Mouse (Mus musculus): Measurements from ENCODE around the gene Dnah2. TPM values are rescaled to one million over a fixed set of nuclear protein-coding genes. Genes with fewer than 3 reads are reported as not detected.

Gene Dnah2
- total and polyA plus RNA-seq, 3 experiments: under 0.01 to 0.03 TPM; not detected in 1

- in situ Hi-C loops (cut with MboI; ENCODE audit: low pct_ligation_motif_present, low pct_unique_long_range_greater_than_20kb, low sequenced_read_pairs): no loop called here
- peak; percentile 31 for DNase-seq (ENCODE audit: extremely low read depth)
- Histone ChIP-seq H3K9ac (ENCODE audit: insufficient read depth, low read depth) (no peak overlapping the region), H3K27ac (ENCODE audit: insufficient read depth, low read depth) (no peak overlapping the region), H3K27me3 (replicated peaks) (peaks cover 74% of the 10 kb centered on the region), H3K79me2 (replicated peaks; ENCODE audit: control insufficient read depth, extremely low read depth, insufficient read depth, poor library complexity, severe bottlenecking) (no peaks in the 10 kb centered on the region), H3K4me3 (replicated peaks in 1 of 3; ENCODE audit: low read depth in 2 of 3, low read length in 2 of 3, poor library complexity in 1 of 3) (no peak overlapping the region), H3K36me3 (replicated peaks in 1 of 2; ENCODE audit: control insufficient read depth in 1 of 2, insufficient read depth in 1 of 2, low read length in 1 of 2) (no peaks in the 10 kb centered on the region), H3K4me2 (ENCODE audit: insufficient read depth, low read depth, poor library complexity, severe bottlenecking) (no peak overlapping the region), H3K9me3 (replicated peaks; ENCODE audit: low read length) (peaks cover 2% of the 10 kb centered on the region), H3K4me1 (ENCODE audit: control insufficient read depth in 1 of 2, insufficient read depth in 2 of 2) (peaks cover 6 to 8% of the 10 kb centered on the region in 2 experiments)
- TF ChIP-seq JUN (IDR thresholded peaks at IDR 0.05; ENCODE audit: insufficient read depth, low read depth, low read length) (peak; percentile 24; the same call in 1 of the 2 replicates), EP300 (IDR thresholded peaks at IDR 0.05; ENCODE audit: low read length) (peak; percentile 57), GABPA (IDR thresholded peaks at IDR 0.05; ENCODE audit: insufficient replicate concordance, low read depth, low read length) (no peak), MAX (IDR thresholded peaks at IDR 0.05; ENCODE audit: low read length) (0 out of 2 replicates have a peak, but pooled peaks have one; percentile 29), MAZ (IDR thresholded peaks at IDR 0.05; ENCODE audit: low read depth, low read length) (0 out of 2 replicates have a peak, but pooled peaks have one; percentile 35), IRF4 (IDR thresholded peaks at IDR 0.05; ENCODE audit: low read depth, low read length) (peak; percentile 71), HCFC1 (IDR thresholded peaks at IDR 0.05; ENCODE audit: low read depth, low read length) (no peak), MXI1 (IDR thresholded peaks at IDR 0.05; ENCODE audit: low read depth, low read length) (0 out of 2 replicates have a peak, but pooled peaks have one; percentile 17), MYC (IDR thresholded peaks at IDR 0.05; ENCODE audit: low read depth, low read length) (0 out of 2 replicates have a peak, but pooled peaks have one; percentile 25), USF1 (IDR thresholded peaks at IDR 0.05; ENCODE audit: low read depth, low read length) (no peak), JUND (conservative IDR thresholded peaks at IDR 0.05; ENCODE audit: low read depth, low read length) (peak; percentile 38; the same call in 1 of the 2 replicates), ETS1 (conservative IDR thresholded peaks at IDR 0.05; ENCODE audit: low read depth, low read length) (0 out of 2 replicates have a peak, but pooled peaks have one; percentile 12), BHLHE40 (IDR thresholded peaks at IDR 0.05; ENCODE audit: low read depth, low read length) (0 out of 2 replicates have a peak, but pooled peaks have one; percentile 26), TCF12 (IDR thresholded peaks at IDR 0.05; ENCODE audit: low read depth, low read length) (0 out of 2 replicates have a peak, but pooled peaks have one; percentile 12), MAFK (IDR thresholded peaks at IDR 0.05; ENCODE audit: insufficient replicate concordance, low read length) (no peak), ZC3H11A (IDR thresholded peaks at IDR 0.05; ENCODE audit: low read depth, low read length) (no peak)
- dilution Hi-C loops (cut with MboI; ENCODE audit: extremely low pct_ligation_motif_present, extremely low pct_unique_long_range_greater_than_20kb, low sequenced_read_pairs): no loop called here
Observed at GRCm38 (mm10) chr11:69447299-69447698, 101.6 kb downstream of the Dnah2 start.

GRCm38 (mm10) chr11:69443328-69443727 lies 105.6 kb downstream of the Dnah2 start:
- Histone ChIP-seq H3K9me3 (replicated peaks; ENCODE audit: low read length) (peaks cover 2% of the 10 kb centered on the region), H3K9ac (ENCODE audit: insufficient read depth, low read depth) (no peak overlapping the region), H3K27ac (ENCODE audit: insufficient read depth, low read depth) (no peak overlapping the region), H3K4me2 (ENCODE audit: insufficient read depth, low read depth, poor library complexity, severe bottlenecking) (no peak overlapping the region), H3K36me3 (replicated peaks in 1 of 2; ENCODE audit: control insufficient read depth in 1 of 2, insufficient read depth in 1 of 2, low read length in 1 of 2) (no peaks in the 10 kb centered on the region), H3K27me3 (replicated peaks) (peaks cover 57% of the 10 kb centered on the region), H3K79me2 (replicated peaks; ENCODE audit: control insufficient read depth, extremely low read depth, insufficient read depth, poor library complexity, severe bottlenecking) (no peaks in the 10 kb centered on the region), H3K4me3 (replicated peaks in 1 of 3; ENCODE audit: low read depth in 2 of 3, low read length in 2 of 3, poor library complexity in 1 of 3) (no peak overlapping the region), H3K4me1 (ENCODE audit: control insufficient read depth in 1 of 2, insufficient read depth in 2 of 2) (peaks cover 0 to 6% of the 10 kb centered on the region in 2 experiments; a peak in 2 of 4 replicates)
- no peak for TF ChIP-seq TBP (conservative IDR thresholded peaks at IDR 0.05; ENCODE audit: low read depth, low read length)
- TF ChIP-seq HCFC1 (IDR thresholded peaks at IDR 0.05; ENCODE audit: low read depth, low read length): no peak
- no peak for TF ChIP-seq CHD1 (IDR thresholded peaks at IDR 0.05; ENCODE audit: low read depth, low read length)
- TF ChIP-seq SMC3 (IDR thresholded peaks at IDR 0.05; ENCODE audit: low read depth, low read length): no peak
- TF ChIP-seq PAX5 (IDR thresholded peaks at IDR 0.05; ENCODE audit: low read length): no peak
- TF ChIP-seq POLR2A (IDR thresholded peaks at IDR 0.05; ENCODE audit: low read depth, low read length): no peak
- no peak for TF ChIP-seq RAD21 (IDR thresholded peaks at IDR 0.05; ENCODE audit: low read depth, low read length)
- in situ Hi-C loops (cut with MboI; ENCODE audit: low pct_ligation_motif_present, low pct_unique_long_range_greater_than_20kb, low sequenced_read_pairs) (no loop called here), dilution Hi-C loops (cut with MboI; ENCODE audit: extremely low pct_ligation_motif_present, extremely low pct_unique_long_range_greater_than_20kb, low sequenced_read_pairs) (no loop called here)
- no peak for DNase-seq (ENCODE audit: extremely low read depth)
